Mouse (Mus musculus) heart, embryonic 11.5 days (tissue): Measurements from ENCODE around the gene Eea1. TPM values are rescaled to one million over a fixed set of nuclear protein-coding genes. Genes with fewer than 3 reads are reported as not detected.
"Not testable (repeated sequence)": the region's sequence is repeated elsewhere in the genome, so short reads cannot be mapped to it uniquely, and the experiment has no call there.

Experiments
- ATAC-seq: fragments of 200-750 bp; cut with Nextera tagmentation; replicated peaks from 2 replicates; pipeline ENCODE4 v1.8.0; 2017; ENCODE audit warnings: moderate library complexity; ENCODE audit not compliant: insufficient number of reproducible peaks, low FRiP score, low TSS enrichment
- H3K27ac ChIP-seq: fragments of 300-500 bp; sonication (generic); 2 replicates; pipeline ENCODE4 v1.5.1; 2014; ENCODE audit warnings: mild to moderate bottlenecking, low read depth, low read length
- H3K27me3 ChIP-seq: fragments of 300-500 bp; sonication (generic); 2 replicates; pipeline ENCODE4 v1.6.1; 2014; ENCODE audit warnings: mild to moderate bottlenecking, low read length, mixed read lengths; ENCODE audit not compliant: control insufficient read depth, insufficient read depth
- H3K36me3 ChIP-seq: fragments of 300-500 bp; sonication (generic); 2 replicates; pipeline ENCODE4 v1.6.1; 2014; ENCODE audit warnings: mild to moderate bottlenecking, low read length, moderate library complexity, mixed read lengths; ENCODE audit not compliant: control insufficient read depth, insufficient read depth
- H3K4me1 ChIP-seq: fragments of 300-500 bp; sonication (generic); 2 replicates; pipeline ENCODE4 v1.6.1; 2014; ENCODE audit warnings: low read length; ENCODE audit not compliant: control insufficient read depth, insufficient read depth
- H3K4me2 ChIP-seq: fragments of 300-500 bp; sonication (generic); 2 replicates; pipeline ENCODE4 v1.6.1; 2014; ENCODE audit warnings: mild to moderate bottlenecking, moderate library complexity
- H3K4me3 ChIP-seq: fragments of 300-500 bp; sonication (generic); 2 replicates; pipeline ENCODE4 v1.5.1; 2014; ENCODE audit warnings: low read depth, low read length
- H3K9ac ChIP-seq: fragments of 300-500 bp; sonication (generic); 2 replicates; pipeline ENCODE4 v1.6.1; 2014; ENCODE audit warnings: mild to moderate bottlenecking, low read depth, low read length, moderate library complexity
- H3K9me3 ChIP-seq: fragments of 300-500 bp; sonication (generic); replicated peaks from 2 replicates; pipeline ENCODE4 v1.6.1; 2016; ENCODE audit warnings: low read length; ENCODE audit not compliant: control insufficient read depth
- WGBS: fragments of 180-500 bp; shearing (Covaris S2); extraction: QIAGEN DNeasy Blood & Tissue Kit; methylation state at CpG from one replicate; pipeline ENCODE4 v1.1.7; 2014; ENCODE audit not compliant: insufficient replicate concordance; 5-methylcytosine and 5-hydroxymethylcytosine counted together
- polyA plus RNA-seq: library from polyadenylated mRNA; unstranded; fragments of >200 nt; fragmentation: Nextera tagmentation; extraction: Ambion mirVana; gene quantifications from 2 replicates; pipeline ENCODE4 v1.2.1, GENCODE M21; 2014

The Eea1 gene
- polyA plus RNA-seq, 1 experiment from 2014 or later: 21.5 TPM

DNA sequence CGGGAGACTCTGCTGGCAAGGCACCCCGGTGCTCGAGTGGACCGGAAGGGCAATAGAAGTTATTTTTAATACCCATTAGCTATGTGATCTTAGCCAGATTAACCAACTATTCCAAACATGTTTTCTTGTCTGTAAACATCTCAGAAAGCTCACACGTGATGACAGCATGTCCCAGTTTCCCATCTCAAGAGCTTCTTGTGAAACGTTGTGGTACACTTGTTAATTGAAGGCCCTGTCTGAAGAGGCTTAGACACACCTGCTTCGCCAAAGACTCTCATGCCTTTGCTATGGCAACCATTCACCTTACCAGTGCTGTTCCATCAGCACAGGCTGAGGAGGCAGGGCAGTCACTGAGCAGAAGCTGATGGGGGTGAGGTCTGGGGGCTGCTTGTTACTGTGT lies 133.9 kb downstream of the Eea1 start:
- 67% methylated on average over 7 of the region's 7 CpGs for WGBS
- Histone ChIP-seq H3K27me3 (no peaks in the 10 kb centered on the region), H3K9ac (no peak overlapping the region), H3K9me3 (no peaks in the 10 kb centered on the region), H3K36me3 (no peaks in the 10 kb centered on the region), H3K4me2 (no peak overlapping the region), H3K27ac (no peak overlapping the region), H3K4me1 (no peaks in the 10 kb centered on the region), H3K4me3 (no peak overlapping the region)
- no peak for ATAC-seq

GRCm38 (mm10) chr10:96075403-96075802 lies 135.0 kb downstream of the Eea1 start:
- Histone ChIP-seq H3K9ac (no peak overlapping the region), H3K4me2 (no peak overlapping the region), H3K4me3 (no peak overlapping the region), H3K27me3 (no peaks in the 10 kb centered on the region), H3K36me3 (no peaks in the 10 kb centered on the region), H3K27ac (no peak overlapping the region), H3K4me1 (no peaks in the 10 kb centered on the region), H3K9me3 (no peaks in the 10 kb centered on the region)
- 49% methylated on average over 4 of the region's 4 CpGs for WGBS
- ATAC-seq: no peak

DNA sequence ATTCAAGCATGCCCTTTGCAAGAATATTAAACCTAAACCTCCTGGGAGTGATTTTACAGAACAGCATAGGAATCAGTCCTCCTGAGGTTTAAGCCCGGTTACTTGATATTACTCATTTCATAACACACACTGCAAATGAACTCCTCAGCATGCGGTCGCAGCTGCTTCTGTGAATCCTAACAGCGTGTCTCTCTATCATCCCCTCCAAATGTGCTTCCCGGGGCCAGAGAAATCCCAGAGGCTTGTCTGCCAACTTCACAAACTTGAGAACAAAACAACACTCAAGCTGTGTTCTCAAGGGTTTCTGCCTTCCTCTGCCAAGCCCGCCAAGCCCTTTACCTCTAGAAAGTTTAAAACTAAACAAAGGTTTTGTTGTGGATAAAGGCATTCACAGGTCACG lies 135.4 kb downstream of the Eea1 start:
- no peaks in the 10 kb centered on the region for H3K4me1 ChIP-seq
- no peak overlapping the region for H3K4me3 ChIP-seq
- no peak overlapping the region for H3K9ac ChIP-seq
- no peaks in the 10 kb centered on the region for H3K36me3 ChIP-seq
- H3K27me3 ChIP-seq: no peaks in the 10 kb centered on the region
- no peak overlapping the region for H3K4me2 ChIP-seq
- H3K27ac ChIP-seq: no peak overlapping the region
- no peak for ATAC-seq
- H3K9me3 ChIP-seq: no peaks in the 10 kb centered on the region
- WGBS: 20% methylated on average over 7 of the region's 7 CpGs

GRCm38 (mm10) chr10:96076461-96076860 lies 136.0 kb downstream of the Eea1 start:
- Histone ChIP-seq H3K27ac (no peak overlapping the region), H3K4me2 (no peak overlapping the region), H3K4me3 (no peak overlapping the region), H3K9me3 (no peaks in the 10 kb centered on the region), H3K4me1 (no peaks in the 10 kb centered on the region), H3K9ac (no peak overlapping the region), H3K27me3 (no peaks in the 10 kb centered on the region), H3K36me3 (no peaks in the 10 kb centered on the region)
- 66% methylated on average over 3 of the region's 3 CpGs for whole genome bisulfite sequencing
- no peak for ATAC-seq

- ATAC-seq: peak; percentile 100
- WGBS: 86% methylated on average over 6 of the region's 6 CpGs
Observed at GRCm38 (mm10) chr10:96077480-96078066, 137.1 kb downstream of the Eea1 start.

DNA sequence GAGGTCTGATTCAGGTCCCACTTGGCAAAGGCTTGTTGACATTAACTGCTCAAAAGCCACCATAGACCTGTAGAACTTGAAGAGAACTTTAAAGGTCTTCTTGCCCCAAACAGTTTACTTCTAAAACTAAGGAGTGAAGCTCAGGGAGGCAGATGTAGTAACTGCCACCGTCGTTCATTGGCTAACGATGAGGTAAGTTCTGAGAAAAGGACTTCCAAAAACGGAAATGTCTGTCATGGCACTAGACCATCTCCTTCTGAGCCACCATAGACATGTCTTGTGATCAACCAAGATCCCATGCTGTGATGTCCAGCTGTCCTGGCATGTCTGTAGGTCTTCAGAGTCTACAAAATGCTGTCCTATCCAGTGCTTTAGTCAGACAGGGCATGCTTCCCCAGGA lies 139.4 kb downstream of the Eea1 start:
- H3K4me3 ChIP-seq: no peak overlapping the region
- 78% methylated on average over 4 of the region's 4 CpGs for WGBS
- no peaks in the 10 kb centered on the region for H3K9me3 ChIP-seq
- no peak for ATAC-seq
- H3K9ac ChIP-seq: no peak overlapping the region
- no peak overlapping the region for H3K27ac ChIP-seq
- H3K36me3 ChIP-seq: no peaks in the 10 kb centered on the region
- H3K4me2 ChIP-seq: no peak overlapping the region
- H3K27me3 ChIP-seq: no peaks in the 10 kb centered on the region
- H3K4me1 ChIP-seq: no peaks in the 10 kb centered on the region

More at GRCm38 (mm10) chr10:96077480-96078066, 137.1 kb downstream of the Eea1 start:
- not testable (repeated sequence) for H3K36me3 ChIP-seq, H3K27ac ChIP-seq, H3K4me1 ChIP-seq, H3K27me3 ChIP-seq, H3K4me2 ChIP-seq, H3K4me3 ChIP-seq, H3K9me3 ChIP-seq, H3K9ac ChIP-seq

- Histone ChIP-seq H3K27me3 (no peaks in the 10 kb centered on the region), H3K36me3 (no peaks in the 10 kb centered on the region), H3K4me1 (no peaks in the 10 kb centered on the region), H3K9me3 (no peaks in the 10 kb centered on the region), H3K4me3 (no peak overlapping the region), H3K9ac (no peak overlapping the region), H3K27ac (no peak overlapping the region), H3K4me2 (peak overlapping the region; percentile 24; the same call in 1 of the 2 replicates)
- ATAC-seq: no peak
- WGBS: 48% methylated on average over 21 of the region's 21 CpGs
Observed at GRCm38 (mm10) chr10:96080440-96081381, 140.3 kb downstream of the Eea1 start.

GRCm38 (mm10) chr10:96082203-96082602 lies 141.8 kb downstream of the Eea1 start:
- ATAC-seq: no peak
- Histone ChIP-seq H3K36me3 (no peaks in the 10 kb centered on the region), H3K9me3 (no peaks in the 10 kb centered on the region), H3K9ac (no peak overlapping the region), H3K4me2 (no peak overlapping the region), H3K27me3 (no peaks in the 10 kb centered on the region), H3K27ac (no peak overlapping the region), H3K4me1 (no peaks in the 10 kb centered on the region), H3K4me3 (no peak overlapping the region)
- WGBS: 51% methylated on average over 3 of the region's 3 CpGs
